Mouse (Mus musculus): ENCODE data around the gene Imp4. TPM values are rescaled to one million over a fixed set of nuclear protein-coding genes. Genes with fewer than 3 reads are reported as not detected.

Imp4 gene
- total and polyA plus RNA-seq, 2 experiments from 2014 or later, result 21.5 to 41.3 TPM

GRCm38 (mm10) chr1:34468500-34468899, 28.8 kb downstream of the Imp4 start:
- H3K4me3 ChIP-seq (ENCODE audit: low read length), result no peak overlapping the region
- no peak overlapping the region for H3K27ac ChIP-seq
- 70% methylated on average over 4 of the region's 4 CpGs for WGBS
- H3K9ac ChIP-seq (replicated peaks; ENCODE audit: low read length), result no peak overlapping the region
- no peaks in the 10 kb centered on the region for H3K36me3 ChIP-seq (ENCODE audit: insufficient read depth, low read length)
- no peaks in the 10 kb centered on the region; the same call in 1 of the 2 replicates for H3K27me3 ChIP-seq (ENCODE audit: insufficient read depth, low read length)
- no peak overlapping the region for H3K4me2 ChIP-seq (ENCODE audit: low read depth, low read length)
- no peak for TF ChIP-seq CTCF (IDR thresholded peaks at IDR 0.05; ENCODE audit: low read depth)
- H3K9me3 ChIP-seq (ENCODE audit: low read length), result no peaks in the 10 kb centered on the region
- no peak for DNase-seq (ENCODE audit: low spot score)
- peaks cover 4% of the 10 kb centered on the region; the same call in 1 of the 2 replicates for H3K4me1 ChIP-seq (ENCODE audit: insufficient read depth, low read length)
- no peak for ATAC-seq

GRCm38 (mm10) chr1:34469801-34470200, 30.1 kb downstream of the Imp4 start:
- no peak for TF ChIP-seq CTCF (IDR thresholded peaks at IDR 0.05; ENCODE audit: low read depth)
- no peak overlapping the region for H3K9ac ChIP-seq (replicated peaks; ENCODE audit: low read length)
- H3K4me3 ChIP-seq (ENCODE audit: low read length), result no peak overlapping the region
- H3K9me3 ChIP-seq (ENCODE audit: low read length), result no peaks in the 10 kb centered on the region
- H3K36me3 ChIP-seq (ENCODE audit: insufficient read depth, low read length), result no peaks in the 10 kb centered on the region
- H3K4me1 ChIP-seq (ENCODE audit: insufficient read depth, low read length), result peaks cover 4% of the 10 kb centered on the region; the same call in 1 of the 2 replicates
- no peak overlapping the region for H3K4me2 ChIP-seq (ENCODE audit: low read depth, low read length)
- DNase-seq (ENCODE audit: low spot score) (no peak), ATAC-seq (no peak)
- WGBS, result 66% methylated on average over 5 of the region's 5 CpGs
- H3K27me3 ChIP-seq (ENCODE audit: insufficient read depth, low read length), result no peaks in the 10 kb centered on the region; the same call in 1 of the 2 replicates
- no peak overlapping the region for H3K27ac ChIP-seq

DNA sequence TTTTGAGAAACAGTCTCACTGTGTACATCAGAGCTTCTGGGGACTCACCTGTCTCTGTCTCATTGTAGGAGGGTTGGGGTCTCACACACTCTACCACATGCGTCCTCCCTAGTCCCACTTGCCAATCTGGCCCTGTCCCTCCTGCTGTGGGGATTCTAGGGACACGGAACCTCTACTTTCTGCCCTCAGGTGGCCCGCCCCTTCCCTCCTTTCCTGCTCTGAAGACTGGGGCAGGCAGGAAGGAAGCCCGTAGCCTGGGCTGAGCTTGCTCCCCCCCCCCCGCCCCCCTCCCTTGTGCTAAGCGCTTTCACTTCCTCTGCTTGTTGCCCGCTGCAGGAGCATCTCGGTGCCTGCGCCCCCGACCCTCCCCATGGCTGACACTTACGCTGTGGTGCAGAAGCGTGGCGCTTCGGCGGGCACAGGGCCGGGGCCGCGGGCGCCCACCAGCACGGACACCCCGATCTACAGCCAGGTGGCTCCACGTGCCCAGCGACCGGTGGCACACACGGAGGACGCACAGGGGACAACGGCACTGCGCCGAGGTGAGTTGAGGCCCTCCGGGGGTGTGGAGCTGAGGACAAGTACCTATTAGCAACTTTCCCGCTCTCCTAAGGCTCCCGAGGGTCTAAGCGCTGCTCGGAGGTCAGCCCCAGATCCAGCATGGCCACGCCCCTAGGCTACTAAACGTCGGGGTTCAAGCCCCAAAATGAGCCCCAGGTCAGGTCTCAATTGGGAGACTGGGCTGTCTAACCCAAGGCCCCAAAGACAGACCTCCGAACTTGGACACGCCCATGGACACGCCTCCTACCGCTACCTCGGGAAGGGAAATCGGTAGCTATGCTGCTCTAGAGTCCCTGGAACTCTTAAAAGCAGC, 33.0 kb downstream of the Imp4 start:
- H3K9me3 ChIP-seq (ENCODE audit: low read length), result no peaks in the 10 kb centered on the region
- no peak overlapping the region for H3K27ac ChIP-seq
- peak; percentile 18 for DNase-seq (ENCODE audit: low spot score)
- peak; percentile 65 for ATAC-seq
- H3K4me2 ChIP-seq (ENCODE audit: low read depth, low read length), result peak overlapping the region; percentile 96
- peak overlapping the region; percentile 45 for H3K9ac ChIP-seq (replicated peaks; ENCODE audit: low read length)
- 1% methylated on average over 42 of the region's 43 CpGs for WGBS
- no peaks in the 10 kb centered on the region for H3K36me3 ChIP-seq (ENCODE audit: insufficient read depth, low read length)
- TF ChIP-seq CTCF (IDR thresholded peaks at IDR 0.05; ENCODE audit: low read depth), result peak; percentile 19; the same call in 1 of the 2 replicates
- H3K4me1 ChIP-seq (ENCODE audit: insufficient read depth, low read length), result peaks cover 4% of the 10 kb centered on the region; the same call in 1 of the 2 replicates
- peak overlapping the region; percentile 48 for H3K4me3 ChIP-seq (ENCODE audit: low read length)
- H3K27me3 ChIP-seq (ENCODE audit: insufficient read depth, low read length), result no peaks in the 10 kb centered on the region; the same call in 1 of the 2 replicates

GRCm38 (mm10) chr1:34478891-34479655, 39.4 kb downstream of the Imp4 start:
- Histone ChIP-seq H3K4me1 (ENCODE audit: insufficient read depth, low read length) (no peaks in the 10 kb centered on the region), H3K27ac (no peak overlapping the region), H3K4me3 (ENCODE audit: low read length) (no peak overlapping the region), H3K4me2 (ENCODE audit: low read depth, low read length) (no peak overlapping the region), H3K27me3 (ENCODE audit: insufficient read depth, low read length) (no peaks in the 10 kb centered on the region), H3K9ac (replicated peaks; ENCODE audit: low read length) (no peak overlapping the region), H3K36me3 (ENCODE audit: insufficient read depth, low read length) (no peaks in the 10 kb centered on the region), H3K9me3 (ENCODE audit: low read length) (no peaks in the 10 kb centered on the region)
- TF ChIP-seq CTCF (IDR thresholded peaks at IDR 0.05; ENCODE audit: low read depth), result no peak
- no peak for ATAC-seq
- no peak for DNase-seq (ENCODE audit: low spot score)
- 74% methylated on average over 11 of the region's 11 CpGs for WGBS

GRCm38 (mm10) chr1:34480801-34481200, 41.1 kb downstream of the Imp4 start:
- DNase-seq (ENCODE audit: low spot score) (no peak), ATAC-seq (no peak)
- 75% methylated on average over 5 of the region's 5 CpGs for WGBS
- no peak for TF ChIP-seq CTCF (IDR thresholded peaks at IDR 0.05; ENCODE audit: low read depth)
- no peaks in the 10 kb centered on the region for H3K36me3 ChIP-seq (ENCODE audit: insufficient read depth, low read length)
- H3K27ac ChIP-seq, result no peak overlapping the region
- H3K9ac ChIP-seq (replicated peaks; ENCODE audit: low read length), result no peak overlapping the region
- no peaks in the 10 kb centered on the region for H3K27me3 ChIP-seq (ENCODE audit: insufficient read depth, low read length)
- H3K4me1 ChIP-seq (ENCODE audit: insufficient read depth, low read length), result no peaks in the 10 kb centered on the region
- no peaks in the 10 kb centered on the region for H3K9me3 ChIP-seq (ENCODE audit: low read length)
- no peak overlapping the region for H3K4me3 ChIP-seq (ENCODE audit: low read length)
- no peak overlapping the region for H3K4me2 ChIP-seq (ENCODE audit: low read depth, low read length)

DNA sequence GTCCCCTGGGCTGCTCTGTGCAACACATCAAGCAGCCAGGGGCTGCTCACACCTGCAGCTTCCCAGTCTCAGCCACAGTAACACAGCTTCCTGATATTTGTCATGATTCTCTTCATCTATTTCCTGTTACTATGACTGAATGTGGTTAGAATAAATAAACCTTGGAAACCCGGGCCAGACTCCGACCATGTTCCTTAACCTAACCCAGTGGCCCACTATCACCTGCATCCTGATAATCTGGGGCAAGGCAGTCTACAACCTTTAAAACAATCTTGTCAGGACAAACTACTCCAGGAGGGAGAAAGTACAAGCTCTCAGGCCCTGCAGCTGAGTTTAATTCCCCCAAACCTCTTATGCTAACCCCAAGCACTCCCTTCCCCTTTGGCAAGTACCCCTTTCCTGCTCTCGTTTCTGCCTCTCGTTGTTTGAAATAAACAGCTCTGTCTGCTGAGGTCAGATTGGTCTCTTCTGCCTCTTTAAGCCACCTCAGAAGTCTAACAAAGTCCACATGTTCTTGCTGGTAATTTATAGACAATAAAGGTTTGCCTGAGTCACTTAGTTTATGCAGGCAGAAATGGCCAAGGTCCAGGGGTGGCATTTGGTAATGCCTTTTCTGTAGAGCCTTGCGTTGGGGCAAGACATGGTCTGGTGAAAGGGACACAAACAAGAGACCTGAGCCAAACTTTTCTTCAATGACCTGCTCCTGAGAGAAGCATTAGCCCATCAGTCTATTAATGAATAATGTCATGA, 42.4 kb downstream of the Imp4 start:
- Histone ChIP-seq H3K9me3 (ENCODE audit: low read length) (no peaks in the 10 kb centered on the region), H3K4me3 (ENCODE audit: low read length) (no peak overlapping the region), H3K9ac (replicated peaks; ENCODE audit: low read length) (no peak overlapping the region), H3K4me1 (ENCODE audit: insufficient read depth, low read length) (no peaks in the 10 kb centered on the region), H3K27me3 (ENCODE audit: insufficient read depth, low read length) (no peaks in the 10 kb centered on the region), H3K36me3 (ENCODE audit: insufficient read depth, low read length) (no peaks in the 10 kb centered on the region), H3K27ac (no peak overlapping the region), H3K4me2 (ENCODE audit: low read depth, low read length) (no peak overlapping the region)
- ATAC-seq, result no peak
- WGBS, result 74% methylated on average over 5 of the region's 5 CpGs
- TF ChIP-seq CTCF (IDR thresholded peaks at IDR 0.05; ENCODE audit: low read depth), result no peak
- DNase-seq (ENCODE audit: low spot score), result no peak

Measured in hindbrain, postnatal 0 days (tissue).